Mouse (Mus musculus) forebrain, embryonic 14.5 days (tissue): ENCODE results near the gene Anapc15-ps. TPM values are rescaled to one million over a fixed set of nuclear protein-coding genes. Genes with fewer than 3 reads are reported as not detected.

Source experiments
- ATAC-seq: fragments of 200-750 bp; cut with Nextera tagmentation; 2 replicates; pipeline ENCODE4 v1.8.0; 2017; ENCODE audit warnings: mild to moderate bottlenecking, moderate library complexity
- DNase-seq: peaks from one replicate; pipeline ENCODE4 v3.0.0-alpha.2; 2015; ENCODE audit warnings: low spot score
- H3K27ac ChIP-seq: fragments of 300-500 bp; sonication (generic); 2 replicates; pipeline ENCODE4 v1.5.1; 2014; ENCODE audit warnings: low read depth, mild to moderate bottlenecking, control low read depth, low read length, moderate library complexity
- H3K27me3 ChIP-seq: fragments of 300-500 bp; sonication (generic); replicated peaks from 2 replicates; pipeline ENCODE4 v1.6.1; 2014; ENCODE audit warnings: low read length, control low read depth, mixed read lengths; ENCODE audit not compliant: control insufficient read depth, insufficient read depth
- H3K36me3 ChIP-seq: fragments of 300-500 bp; sonication (generic); 2 replicates; pipeline ENCODE4 v1.6.1; 2014; ENCODE audit warnings: low read length, control low read depth; ENCODE audit not compliant: control insufficient read depth, insufficient read depth
- H3K4me1 ChIP-seq: fragments of 300-500 bp; sonication (generic); 2 replicates; pipeline ENCODE4 v1.6.1; 2014; ENCODE audit warnings: antibody characterized with exemption, low read length, control low read depth; ENCODE audit not compliant: control insufficient read depth, insufficient read depth
- H3K4me2 ChIP-seq: fragments of 300-500 bp; sonication (generic); 2 replicates; pipeline ENCODE4 v1.6.1; 2014; ENCODE audit warnings: mild to moderate bottlenecking, control low read depth, low read length
- H3K4me3 ChIP-seq: fragments of 300-500 bp; sonication (generic); 2 replicates; pipeline ENCODE4 v1.5.1; 2014; ENCODE audit warnings: low read depth, low read length, control low read depth
- H3K9ac ChIP-seq: fragments of 300-500 bp; sonication (generic); 2 replicates; pipeline ENCODE4 v1.6.1; 2014; ENCODE audit warnings: mild to moderate bottlenecking, low read length, control low read depth, moderate library complexity
- H3K9me3 ChIP-seq: fragments of 300-500 bp; sonication (generic); replicated peaks from 2 replicates; pipeline ENCODE4 v1.6.1; 2016; ENCODE audit warnings: low read length, control low read depth, mixed read lengths; ENCODE audit not compliant: control insufficient read depth
- WGBS: fragments of 180-500 bp; shearing (Covaris S2); extraction: QIAGEN DNeasy Blood & Tissue Kit; methylation state at CpG from one replicate; pipeline ENCODE4 v1.1.7; 2014; 5-methylcytosine and 5-hydroxymethylcytosine counted together
- polyA plus RNA-seq: library from polyadenylated mRNA; unstranded; fragments of >200 nt; fragmentation: Nextera tagmentation; extraction: Ambion mirVana; gene quantifications from 2 replicates; pipeline ENCODE4 v1.2.1, GENCODE M21; 2014

Gene Anapc15-ps
- polyA plus RNA-seq, 1 experiment from 2014 or later: not detected

DNA sequence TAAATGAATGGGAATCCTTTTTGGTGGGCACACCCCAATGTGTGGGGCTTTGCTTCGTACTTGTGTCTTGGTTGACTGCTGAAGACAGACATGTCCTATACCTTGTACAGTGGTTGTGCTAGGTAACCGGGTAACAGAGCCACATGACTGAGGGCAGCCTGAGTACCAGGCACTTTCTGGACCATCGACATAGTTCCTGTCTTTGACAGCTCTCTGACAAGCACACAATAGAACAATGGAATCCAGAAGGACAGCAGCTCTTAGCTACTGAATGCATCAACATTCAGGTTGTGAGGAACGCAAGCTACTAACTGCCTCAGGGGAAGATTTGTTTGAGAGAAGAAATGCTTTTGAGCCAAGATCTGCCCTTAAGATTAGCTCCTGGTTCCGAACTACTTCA is 49.2 kb downstream of the Anapc15-ps start:
- ATAC-seq (no peak), DNase-seq (no peak)
- 33% methylated on average over 5 of the region's 5 CpGs for WGBS
- H3K9me3 ChIP-seq: no peaks in the 10 kb centered on the region
- H3K27ac ChIP-seq: no peak overlapping the region
- no peak overlapping the region for H3K4me2 ChIP-seq
- peaks cover 6% of the 10 kb centered on the region for H3K4me1 ChIP-seq
- no peaks in the 10 kb centered on the region for H3K36me3 ChIP-seq
- no peak overlapping the region for H3K9ac ChIP-seq
- no peaks in the 10 kb centered on the region for H3K27me3 ChIP-seq
- no peak overlapping the region for H3K4me3 ChIP-seq

DNA sequence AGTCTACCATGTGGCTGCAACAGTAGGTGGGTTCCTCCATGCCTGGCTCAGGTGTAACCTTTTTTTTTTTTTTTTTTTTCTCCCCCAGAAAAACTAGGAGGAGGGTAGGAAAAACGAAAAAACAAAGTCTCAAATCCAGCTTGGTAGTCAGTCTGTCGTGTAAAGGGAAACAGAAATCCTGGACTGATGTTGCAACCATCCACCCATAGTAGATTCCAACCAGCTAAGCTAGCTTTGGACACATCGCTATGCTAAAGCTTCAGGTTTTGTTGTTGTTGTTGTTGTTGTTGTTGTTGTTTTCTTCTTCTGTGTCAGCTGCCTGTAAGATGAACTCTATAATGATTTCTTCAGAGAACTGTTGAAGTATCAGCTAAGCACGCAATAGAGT is 49.7 kb downstream of the Anapc15-ps start:
- no peak for ATAC-seq
- DNase-seq: no peak
- Histone ChIP-seq H3K4me3 (no peak overlapping the region), H3K9ac (no peak overlapping the region), H3K9me3 (no peaks in the 10 kb centered on the region), H3K27ac (no peak overlapping the region), H3K36me3 (no peaks in the 10 kb centered on the region), H3K4me2 (no peak overlapping the region), H3K4me1 (peaks cover 10% of the 10 kb centered on the region), H3K27me3 (no peaks in the 10 kb centered on the region)
- 63% methylated on average over 4 of the region's 4 CpGs for WGBS

Other genes with a start within 250 kb of the Anapc15-ps start
- gene Mrpl42, start 171.5 kb downstream of the Anapc15-ps start, polyA plus RNA-seq: 284 and 324 TPM in 2 replicates
- gene Ube2n, start 158.3 kb downstream of the Anapc15-ps start, polyA plus RNA-seq: 423 and 444 TPM in 2 replicates
- gene Nudt4, start 109.3 kb downstream of the Anapc15-ps start, polyA plus RNA-seq: 79.8 and 85.0 TPM in 2 replicates
- gene Gm33543, start 169.5 kb upstream of the Anapc15-ps start, polyA plus RNA-seq: not detected in 2 replicates